Mouse (Mus musculus): ENCODE data around the gene Chil3.
"Not testable (repeated sequence)": the region's sequence is repeated elsewhere in the genome, so short reads cannot be mapped to it uniquely, and the experiment has no call there.

Chil3 gene
- long read RNA-seq, experiment 1, partial matches to known transcripts: 3 of 6 reads
- long read RNA-seq, experiment 1, other reads (novel, unspliced or antisense): 0 of 6 reads
- long read RNA-seq, experiment 2: 0 reads

DNA sequence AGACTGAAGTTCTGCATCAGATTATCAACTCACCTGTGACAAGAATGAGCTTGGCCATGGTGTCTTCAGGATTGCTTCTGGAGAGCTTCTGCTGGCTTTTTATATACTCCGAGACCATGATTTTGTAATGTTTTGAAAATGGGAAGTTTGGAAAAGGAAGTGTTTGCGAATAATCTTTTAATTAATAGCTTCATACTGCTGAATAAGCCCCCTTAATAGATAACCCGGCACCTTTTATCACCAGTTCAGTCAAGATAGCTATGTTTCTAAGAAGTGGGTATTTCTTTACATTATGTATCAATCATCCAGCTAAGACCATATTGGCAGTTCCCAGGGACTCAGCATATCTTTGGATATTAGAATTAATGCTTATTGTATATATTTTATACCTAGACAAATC, at the start of gene Chil3:
TSS of gene Chil3 (minus strand) at position 101 of the 400 bp plus-strand sequence.
- intact Hi-C loops (cut with DNase I): no loop called here

DNA sequence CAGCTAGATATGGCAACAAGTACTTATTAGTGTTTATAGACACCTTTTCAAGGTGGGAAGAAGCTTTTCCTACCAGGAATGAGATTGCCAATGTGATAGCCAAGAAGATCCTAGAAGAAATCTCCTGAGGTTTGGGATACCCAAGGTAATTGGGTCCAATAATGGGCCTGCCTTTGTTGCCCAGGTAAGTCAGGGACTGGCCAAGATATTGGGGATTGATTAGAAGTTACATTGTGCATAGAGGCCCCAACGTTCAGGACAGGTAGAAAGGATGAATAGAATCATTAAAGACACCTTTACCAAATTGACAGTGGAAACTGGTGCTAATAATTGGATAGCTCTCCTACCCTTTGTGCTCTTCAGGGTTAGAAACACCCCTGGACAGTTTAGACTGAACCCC, 30.7 kb upstream of the Chil3 start:
- intact Hi-C loops (cut with DNase I): not testable (repeated sequence)

DNA sequence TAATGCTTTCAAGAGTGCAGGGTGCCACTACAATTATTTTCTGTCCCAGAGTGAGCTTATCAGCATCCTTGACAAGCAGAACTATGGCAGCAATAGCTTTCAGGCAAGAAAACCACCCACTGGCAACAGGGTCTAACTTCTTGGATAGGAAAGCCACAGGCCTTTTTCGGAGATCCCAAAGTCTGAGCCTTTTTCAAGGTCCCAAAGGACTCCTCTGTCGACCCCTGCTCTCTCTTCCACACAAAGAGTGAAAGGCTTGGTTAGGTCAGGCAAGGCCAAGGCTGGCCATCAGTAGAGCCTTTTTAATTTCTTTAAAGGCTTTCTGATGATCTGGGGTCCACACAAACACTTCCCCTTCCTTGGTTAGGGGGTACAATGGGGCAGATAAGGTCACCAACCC, 29.9 kb upstream of the Chil3 start:
- intact Hi-C loops (cut with DNase I): not testable (repeated sequence)

DNA sequence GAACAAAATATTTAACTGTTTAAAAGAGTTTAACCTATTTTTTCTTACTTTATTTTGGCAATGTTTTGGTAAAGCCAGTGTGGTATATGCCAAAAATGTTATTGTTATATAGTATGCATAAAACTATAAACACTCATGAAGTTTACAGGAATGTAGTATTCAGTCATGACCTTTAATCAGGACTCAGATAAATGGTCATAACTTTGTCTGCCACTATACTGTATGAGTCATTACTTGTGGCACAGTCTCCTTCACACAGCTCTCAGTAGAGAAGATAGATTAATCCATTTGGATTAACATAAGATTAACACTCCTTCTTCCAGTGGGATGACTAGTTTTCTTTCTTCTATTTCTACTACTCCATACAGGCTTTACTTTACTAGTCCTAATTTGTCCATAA, 28.9 kb upstream of the Chil3 start:
- intact Hi-C loops (cut with DNase I): no loop called here

DNA sequence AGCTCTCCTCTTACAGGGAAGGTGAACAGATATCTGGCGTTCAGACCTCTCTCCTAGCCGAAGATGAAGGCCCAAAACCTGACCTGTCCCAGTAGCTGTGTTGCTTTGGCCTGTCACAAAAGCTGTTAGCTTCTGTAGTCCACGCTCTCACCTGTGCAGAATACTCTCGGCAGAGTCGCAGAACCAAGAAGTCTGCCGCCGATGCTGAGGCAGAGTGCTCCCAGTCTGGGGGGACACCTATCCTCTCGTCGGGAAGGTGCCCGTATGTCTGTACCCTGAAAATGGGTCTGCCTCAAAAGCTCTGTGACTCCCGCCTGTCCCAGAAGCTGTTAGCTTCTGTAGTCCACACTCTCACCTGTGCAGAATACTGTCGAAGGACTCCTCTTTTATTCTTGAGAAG, 28.1 kb upstream of the Chil3 start:
- intact Hi-C loops (cut with DNase I): no loop called here

DNA sequence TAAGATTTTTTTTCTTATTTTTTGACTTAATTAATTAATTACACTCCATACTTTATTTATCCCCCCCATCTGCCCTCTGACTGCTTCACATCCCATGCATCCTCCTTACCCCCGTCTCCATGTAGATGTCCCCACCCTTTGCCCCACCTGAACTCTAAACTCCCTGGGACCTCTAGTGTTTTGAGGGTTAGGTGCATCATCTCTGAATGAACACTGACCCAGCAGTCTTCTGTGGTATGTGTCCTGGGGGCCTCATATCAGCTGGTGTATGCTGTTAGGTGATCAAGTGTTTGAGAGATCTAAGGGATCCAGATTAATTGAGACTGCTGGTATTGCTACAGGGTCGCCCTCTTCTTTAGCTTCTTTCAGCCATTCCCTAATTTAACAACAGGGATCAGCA, 20.6 kb upstream of the Chil3 start:
- intact Hi-C loops (cut with DNase I): no loop called here

DNA sequence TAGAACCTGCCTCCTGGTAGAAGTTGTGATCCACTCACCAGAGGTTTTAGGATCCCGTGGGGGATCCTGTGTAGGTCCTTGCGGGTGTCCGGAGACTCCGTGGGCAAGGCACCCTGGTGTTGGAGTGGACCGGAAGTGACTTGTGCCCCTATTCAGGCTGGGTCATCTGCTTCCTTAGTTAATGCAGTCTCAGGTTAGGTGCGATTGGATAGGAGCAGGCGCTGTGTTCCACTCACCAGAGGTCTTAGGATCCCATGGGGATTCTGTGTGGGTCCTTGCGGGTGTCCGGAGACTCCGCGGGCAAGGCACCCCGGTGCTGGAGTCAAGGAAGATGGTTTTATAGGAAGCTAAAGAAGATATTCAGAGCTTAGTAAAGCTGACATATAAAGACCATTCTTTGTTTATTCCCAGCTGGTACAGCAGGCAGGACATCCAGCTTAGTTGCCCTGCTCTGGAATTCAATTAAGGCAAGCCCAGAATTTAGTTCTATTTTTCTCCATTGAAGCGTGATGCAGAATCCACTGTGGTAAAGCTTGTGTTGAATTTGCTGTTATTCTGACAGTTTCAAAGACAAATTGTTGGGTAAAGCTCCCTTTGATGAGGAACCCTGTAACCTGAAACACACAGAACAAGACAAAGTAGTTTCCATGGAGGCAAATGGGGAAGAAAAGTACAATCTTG, 10.3 kb upstream of the Chil3 start:
- intact Hi-C loops (cut with DNase I): no loop called here

DNA sequence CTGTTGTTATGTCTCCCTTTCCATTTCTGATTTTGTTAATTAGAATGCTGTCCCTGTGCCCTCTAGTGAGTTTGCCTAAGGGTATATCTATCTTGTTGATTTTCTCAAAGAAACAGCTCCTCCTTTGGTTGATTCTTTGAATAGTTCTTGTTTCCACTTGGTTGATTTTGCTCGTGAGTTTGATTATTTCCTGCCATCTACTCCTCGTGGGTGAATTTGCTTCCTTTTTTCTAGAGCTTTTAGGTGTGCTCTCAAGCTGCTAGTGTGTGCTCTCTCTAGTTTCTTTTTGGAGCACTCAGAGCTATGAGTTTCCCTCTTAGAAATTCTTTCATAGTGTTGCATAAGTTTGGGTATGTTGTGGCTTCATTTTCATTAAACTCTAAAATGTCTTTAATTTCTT, 7.6 kb upstream of the Chil3 start:
- intact Hi-C loops (cut with DNase I): not testable (repeated sequence)

DNA sequence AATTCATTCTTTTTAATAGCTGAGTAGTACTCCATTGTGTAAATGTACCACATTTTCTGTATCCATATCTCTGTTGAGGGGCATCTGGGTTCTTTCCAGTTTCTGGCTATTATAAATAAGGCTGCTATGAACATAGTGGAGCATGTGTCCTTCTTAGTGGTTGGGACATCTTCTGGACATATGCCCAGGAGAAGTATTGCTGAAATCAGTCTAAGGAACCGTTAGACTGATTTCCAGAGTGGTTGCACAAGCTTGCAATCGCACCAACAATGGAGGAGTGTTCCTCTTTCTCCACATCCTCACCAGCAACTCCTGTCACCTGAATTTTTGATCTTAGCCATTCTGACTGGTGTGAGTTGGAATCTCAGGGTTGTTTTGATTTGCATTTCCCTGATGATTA, 5.1 kb upstream of the Chil3 start:
- intact Hi-C loops (cut with DNase I): not testable (repeated sequence)

DNA sequence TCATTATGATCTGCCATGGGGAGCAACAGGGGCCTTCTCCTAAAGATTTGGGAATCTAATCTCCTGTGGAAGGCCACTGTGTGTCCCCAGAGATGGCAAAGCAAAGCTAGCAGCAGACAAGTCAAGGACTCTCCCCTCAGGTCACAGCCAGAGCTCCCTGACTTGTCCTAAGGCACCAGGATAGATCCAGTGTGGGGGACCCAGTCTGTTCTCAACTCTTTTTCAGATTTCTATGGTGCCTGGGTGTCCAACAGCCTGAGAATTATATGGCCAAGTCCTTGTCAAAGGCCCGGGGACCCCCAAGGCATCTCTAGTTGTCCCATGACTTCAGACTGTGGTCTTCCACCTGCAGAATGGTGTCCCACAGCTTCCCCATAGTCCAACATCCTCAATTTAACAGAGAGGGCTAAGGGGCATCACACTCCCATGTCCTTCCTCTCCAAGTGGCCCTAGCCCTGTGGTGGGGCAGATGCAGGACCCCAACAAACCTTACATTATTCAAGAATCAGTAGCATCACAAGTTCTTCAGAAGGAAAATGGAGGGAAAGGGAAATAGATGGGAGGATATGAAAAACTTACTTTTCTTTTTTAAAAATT, 3.9 kb upstream of the Chil3 start:
- intact Hi-C loops (cut with DNase I): no loop called here

DNA sequence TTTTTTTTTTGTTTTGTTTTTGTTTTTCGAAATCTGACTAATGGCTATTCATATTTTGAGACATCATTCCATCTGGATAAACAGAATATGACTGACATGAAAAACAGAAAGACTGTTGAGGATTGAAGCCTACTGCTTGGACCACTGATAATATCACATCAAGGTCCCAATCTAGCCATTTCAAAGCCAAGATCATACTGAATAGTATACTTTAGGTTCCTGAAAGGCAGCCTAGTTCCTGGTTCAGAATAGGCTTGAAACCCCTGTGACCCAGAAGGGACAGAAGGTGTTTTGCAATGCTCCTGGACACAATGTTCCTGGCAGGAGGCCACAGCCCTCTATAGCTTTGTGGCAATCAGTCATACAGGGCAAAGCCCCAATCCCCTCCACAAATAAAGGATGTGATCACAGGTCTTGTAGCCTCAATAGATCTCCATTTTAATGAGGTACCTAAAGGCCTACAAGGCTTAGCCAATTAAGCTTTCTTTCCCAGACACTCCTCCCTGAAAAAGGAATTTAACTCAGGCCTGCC, 3.2 kb upstream of the Chil3 start:
- intact Hi-C loops (cut with DNase I): no loop called here

DNA sequence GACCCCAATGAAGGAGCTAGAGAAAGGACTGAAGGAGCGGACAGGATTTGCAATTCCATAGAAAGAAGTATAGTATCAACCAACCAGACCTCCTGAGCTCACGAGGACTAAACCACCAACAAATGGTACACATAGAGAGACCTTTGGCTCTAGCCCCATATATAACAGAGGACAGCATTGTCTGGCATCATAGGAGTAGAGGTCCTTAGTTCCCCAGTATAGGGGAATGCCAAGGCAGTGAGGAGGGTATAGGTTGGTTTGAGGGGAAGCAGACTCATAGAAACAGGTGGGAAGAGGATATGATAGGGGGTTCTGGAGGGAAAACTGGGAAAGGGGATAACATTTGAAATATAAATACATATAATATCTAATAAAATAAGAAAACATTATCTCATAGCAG, 13.0 kb downstream of the Chil3 start:
- intact Hi-C loops (cut with DNase I): no loop called here

DNA sequence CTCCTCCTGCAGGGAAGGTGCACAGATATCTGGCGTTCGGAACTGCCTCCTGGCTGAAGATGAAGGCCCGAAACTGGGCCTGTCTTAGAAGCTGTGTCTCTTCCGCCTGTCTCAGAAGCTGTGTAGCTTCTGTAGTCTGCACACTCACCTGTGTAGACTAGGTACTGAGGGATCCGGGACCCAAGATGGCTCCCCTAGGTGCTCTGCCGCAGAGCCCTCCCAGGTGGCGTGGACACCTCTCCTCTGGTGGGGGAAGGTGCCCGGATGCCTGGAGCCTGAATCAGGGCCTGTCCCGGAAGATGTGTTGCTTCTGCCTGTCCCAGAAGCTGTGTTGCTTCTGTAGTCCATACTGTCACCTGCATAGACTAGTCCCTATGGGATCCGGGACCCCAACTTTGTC, 23.3 kb downstream of the Chil3 start:
- intact Hi-C loops (cut with DNase I): no loop called here

DNA sequence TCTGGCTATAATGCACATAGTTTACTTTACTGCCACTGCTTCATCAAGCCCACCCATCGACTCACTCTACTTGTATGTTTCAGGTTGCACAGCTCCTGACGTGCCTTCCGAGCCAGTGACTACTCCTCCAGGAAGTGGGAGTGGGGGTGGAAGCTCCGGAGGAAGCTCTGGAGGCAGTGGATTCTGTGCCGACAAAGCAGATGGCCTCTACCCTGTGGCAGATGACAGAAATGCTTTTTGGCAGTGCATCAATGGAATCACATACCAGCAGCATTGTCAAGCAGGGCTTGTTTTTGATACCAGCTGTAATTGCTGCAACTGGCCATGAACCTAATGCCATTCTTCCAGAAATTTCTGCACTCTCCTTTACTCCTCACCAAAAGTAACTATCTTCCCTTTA, 35.7 kb downstream of the Chil3 start:
- intact Hi-C loops (cut with DNase I): no loop called here

DNA sequence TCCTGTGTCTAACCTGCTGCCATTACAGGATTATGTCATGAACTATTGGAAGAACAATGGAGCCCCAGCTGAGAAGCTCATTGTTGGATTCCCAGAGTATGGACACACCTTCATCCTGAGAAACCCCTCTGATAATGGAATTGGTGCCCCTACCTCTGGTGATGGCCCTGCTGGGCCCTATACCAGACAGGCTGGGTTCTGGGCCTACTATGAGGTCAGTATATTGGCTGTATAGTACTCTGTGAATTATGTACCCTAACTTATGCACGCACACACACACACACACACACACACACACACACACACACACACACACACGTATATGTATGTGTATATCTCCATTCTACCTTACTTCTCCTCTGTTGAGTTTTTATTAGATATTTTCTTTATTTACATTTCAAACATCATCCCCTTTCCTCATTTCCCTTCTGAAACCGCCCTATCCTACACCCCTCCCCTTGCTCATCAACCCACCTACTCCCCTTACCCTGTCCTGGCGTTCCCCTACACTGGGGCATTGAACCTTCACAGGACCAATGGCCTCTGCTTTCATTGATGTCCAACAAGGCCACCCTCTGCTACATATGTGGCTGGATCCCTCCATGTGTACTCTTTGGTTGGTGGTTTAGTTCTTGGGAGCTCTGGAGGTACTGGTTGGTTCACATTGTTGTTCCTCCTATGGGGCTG, 38.4 kb downstream of the Chil3 start:
- intact Hi-C loops (cut with DNase I): no loop called here

DNA sequence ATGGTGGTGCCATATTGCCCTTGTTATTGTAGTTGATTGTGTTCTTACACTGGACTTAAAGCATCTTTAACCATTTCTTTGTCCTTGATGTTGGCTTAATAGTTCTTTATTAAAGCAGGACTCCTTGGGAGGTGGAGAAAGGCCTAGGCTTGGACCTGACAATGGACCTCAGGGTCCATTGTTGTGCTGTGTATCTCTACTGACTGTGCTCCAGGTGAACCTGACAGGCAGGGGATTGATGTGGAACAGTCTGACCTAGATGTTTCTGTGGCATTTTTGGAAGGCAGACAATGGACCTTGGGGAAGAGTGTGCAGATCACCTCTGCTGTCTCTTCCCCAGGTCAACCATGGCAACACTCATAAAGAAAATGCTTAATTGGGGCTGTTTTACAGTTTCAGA, 40.4 kb downstream of the Chil3 start:
- intact Hi-C loops (cut with DNase I): no loop called here

DNA sequence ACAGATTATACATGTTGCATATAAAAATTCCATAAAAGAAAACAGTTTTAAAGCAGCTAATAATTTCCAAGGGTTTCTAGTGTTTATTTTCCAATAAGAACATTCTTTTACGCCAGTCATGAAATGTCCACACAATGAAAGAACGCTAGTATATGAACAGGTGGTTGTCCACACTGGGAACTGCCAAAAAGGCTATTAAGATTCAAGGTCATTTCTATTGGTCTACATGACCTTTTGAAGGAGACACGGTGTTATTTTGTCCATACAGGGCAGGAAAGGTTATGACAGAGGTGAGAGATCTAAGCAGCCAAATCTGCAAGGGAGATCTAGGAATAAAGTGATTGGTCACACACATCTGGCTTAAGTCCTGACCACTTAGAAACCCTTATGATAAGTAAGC, 54.4 kb downstream of the Chil3 start, which contains the start of gene Chia1:
TSS of gene Chia1 (plus strand) at position 301 of the 400 bp plus-strand sequence.
- intact Hi-C loops (cut with DNase I): no loop called here
